Mouse (Mus musculus) G1E (cell line): ENCODE data around the gene Stim1. TPM values are rescaled to one million over a fixed set of nuclear protein-coding genes. Genes with fewer than 3 reads are reported as not detected.

Experiments
- ATAC-seq: 2 replicates; pipeline ENCODE4 v1.8.0; 2016; ENCODE audit warnings: mild to moderate bottlenecking; ENCODE audit not compliant: insufficient number of reproducible peaks, poor library complexity, low FRiP score, severe bottlenecking; ENCODE audit errors: extremely low read depth
- DNase-seq: peaks from one replicate; pipeline ENCODE4 v3.0.0; 2012; ENCODE audit warnings: low spot score
- H3K27me3 ChIP-seq: 2 replicates; pipeline ENCODE4 v1.6.1; 2012; ENCODE audit warnings: mild to moderate bottlenecking, low read length, inconsistent platforms; ENCODE audit not compliant: insufficient read depth
- H3K36me3 ChIP-seq: replicated peaks from 2 replicates; pipeline ENCODE3; 2012; ENCODE audit warnings: mild to moderate bottlenecking, inconsistent platforms
- H3K4me1 ChIP-seq: 2 replicates; pipeline ENCODE4 v1.6.1; 2012; ENCODE audit warnings: low read depth, low read length, inconsistent platforms, mixed read lengths; ENCODE audit not compliant: insufficient read depth
- H3K4me3 ChIP-seq: 2 replicates; pipeline ENCODE4 v1.5.1; 2012; ENCODE audit warnings: low read depth, mild to moderate bottlenecking, inconsistent platforms, low read length, moderate library complexity, mixed read lengths
- H3K9me3 ChIP-seq: replicated peaks from 2 replicates; pipeline ENCODE4 v1.6.1; 2012; ENCODE audit warnings: inconsistent platforms
- CTCF ChIP-seq: IDR thresholded peaks from 2 replicates; pipeline ENCODE4 v1.5.1; 2012; ENCODE audit warnings: low read depth, low read length, inconsistent platforms, mixed read lengths
- GATA1 ChIP-seq: IDR thresholded peaks from 2 replicates; pipeline ENCODE4 v1.6.1; 2012; ENCODE audit warnings: borderline replicate concordance, low read length, inconsistent platforms, mixed read lengths
- GATA2 ChIP-seq: IDR thresholded peaks from 2 replicates; pipeline ENCODE4 v1.6.1; 2012; ENCODE audit warnings: low read depth, low read length, inconsistent platforms, borderline replicate concordance
- POLR2AphosphoS5 ChIP-seq: IDR thresholded peaks from 2 replicates; pipeline ENCODE4 v1.6.1; 2012; ENCODE audit warnings: low read depth, low read length, inconsistent platforms; ENCODE audit not compliant: insufficient replicate concordance
- TAL1 ChIP-seq: conservative IDR thresholded peaks from 2 replicates; pipeline ENCODE4 v1.6.1; 2012; ENCODE audit warnings: low read depth, low read length, inconsistent platforms, mixed read lengths
- polyA plus RNA-seq: library from polyadenylated mRNA; stranded (reverse); fragments of >175 nt; gene quantifications from 2 replicates; pipeline ENCODE4 v1.2.3, GENCODE M21; 2012
- total RNA-seq, 2 experiments: library from RNA; stranded (forward) in 1 of 2; stranded (reverse) in 1 of 2; fragments of 200-1000 nt in 1 of 2; fragments of >200 nt in 1 of 2; fragmentation: Nextera tagmentation in 1 of 2; gene quantifications; 2 replicates each; pipeline ENCODE4 v1.2.3; 2014 to 2017

Gene Stim1
- total and polyA plus RNA-seq, 3 experiments: 24.2 to 35.8 (median 27.3) TPM

DNA sequence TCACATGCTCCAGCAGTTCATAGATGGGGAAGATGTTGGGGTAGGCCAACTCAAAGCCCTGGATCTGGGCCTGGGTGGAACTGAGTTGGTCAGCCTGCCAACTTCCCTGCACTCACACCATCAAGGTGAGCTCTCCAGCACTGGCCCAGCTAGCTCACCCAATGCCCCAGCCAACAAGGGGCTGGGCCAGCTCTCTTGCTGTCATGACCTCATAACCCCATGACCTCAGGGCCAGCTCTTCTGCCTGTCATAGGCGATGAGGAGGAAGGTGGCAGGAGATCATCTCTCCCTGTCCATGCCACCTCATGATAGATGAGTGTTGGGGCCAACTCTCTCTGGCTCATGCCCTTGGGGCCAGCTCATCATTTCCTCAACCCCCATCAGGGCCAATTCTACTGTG is 96.2 kb downstream of the Stim1 start:
- no peak for ATAC-seq
- Histone ChIP-seq H3K27me3 (no peaks in the 10 kb centered on the region), H3K4me1 (peaks cover 2% of the 10 kb centered on the region; the same call in 1 of the 2 replicates), H3K4me3 (no peak overlapping the region), H3K9me3 (no peaks in the 10 kb centered on the region), H3K36me3 (peaks cover 9% of the 10 kb centered on the region)
- TF ChIP-seq TAL1 (no peak), GATA2 (no peak), CTCF (no peak), GATA1 (no peak), POLR2AphosphoS5 (no peak)
- DNase-seq: no peak

DNA sequence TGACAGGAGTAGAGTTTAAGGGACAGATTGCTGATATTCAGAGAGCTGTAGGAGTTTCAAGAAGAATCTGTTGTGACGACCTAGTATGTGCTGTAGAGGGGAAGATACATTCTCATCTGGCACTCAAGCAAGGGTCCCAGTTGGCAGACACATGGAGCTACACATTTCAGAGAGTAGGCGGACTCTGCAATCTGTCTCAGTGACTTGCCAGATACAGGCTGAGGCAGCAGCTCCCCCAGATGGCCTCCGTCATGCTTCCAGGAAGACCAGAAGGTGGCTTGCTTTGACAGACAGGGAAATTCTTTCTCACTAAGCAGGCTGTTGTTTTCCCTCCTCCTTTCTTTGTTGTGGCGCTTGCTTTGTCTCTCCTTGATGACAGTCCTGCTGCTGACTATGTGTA is 102.1 kb downstream of the Stim1 start:
- no peaks in the 10 kb centered on the region for H3K9me3 ChIP-seq
- no peak for TF ChIP-seq GATA2
- peaks cover 8% of the 10 kb centered on the region for H3K4me1 ChIP-seq
- H3K36me3 ChIP-seq: peaks cover 2% of the 10 kb centered on the region
- DNase-seq (no peak), ATAC-seq (no peak)
- no peaks in the 10 kb centered on the region for H3K27me3 ChIP-seq
- H3K4me3 ChIP-seq: no peak overlapping the region

DNA sequence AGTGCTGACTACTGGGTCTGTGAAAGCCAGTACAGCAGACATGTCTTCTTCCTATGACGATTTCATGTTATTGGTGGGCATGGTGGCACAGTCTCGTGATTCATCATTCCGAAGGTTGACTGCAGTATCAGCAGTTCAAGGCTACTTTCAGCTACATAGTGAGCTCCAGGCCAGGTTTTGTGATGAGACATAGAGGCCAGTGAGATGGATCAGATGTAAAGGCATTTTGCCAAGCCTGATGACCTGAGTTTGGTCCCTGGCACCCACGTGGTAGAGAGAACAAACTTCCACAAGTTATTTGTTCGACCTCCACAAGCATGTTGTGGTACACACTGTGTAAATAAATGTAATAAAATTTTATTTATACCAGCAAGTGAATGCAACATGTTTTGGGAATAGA is 102.9 kb downstream of the Stim1 start:
- TF ChIP-seq CTCF: no peak
- TF ChIP-seq GATA1: no peak
- no peak for TF ChIP-seq POLR2AphosphoS5
- TF ChIP-seq TAL1: no peak
- TF ChIP-seq GATA2: no peak
- H3K27me3 ChIP-seq: no peaks in the 10 kb centered on the region
- no peaks in the 10 kb centered on the region for H3K9me3 ChIP-seq
- DNase-seq (no peak), ATAC-seq (no peak)
- H3K36me3 ChIP-seq: peaks cover 2% of the 10 kb centered on the region
- no peak overlapping the region for H3K4me3 ChIP-seq
- H3K4me1 ChIP-seq: peaks cover 8% of the 10 kb centered on the region

DNA sequence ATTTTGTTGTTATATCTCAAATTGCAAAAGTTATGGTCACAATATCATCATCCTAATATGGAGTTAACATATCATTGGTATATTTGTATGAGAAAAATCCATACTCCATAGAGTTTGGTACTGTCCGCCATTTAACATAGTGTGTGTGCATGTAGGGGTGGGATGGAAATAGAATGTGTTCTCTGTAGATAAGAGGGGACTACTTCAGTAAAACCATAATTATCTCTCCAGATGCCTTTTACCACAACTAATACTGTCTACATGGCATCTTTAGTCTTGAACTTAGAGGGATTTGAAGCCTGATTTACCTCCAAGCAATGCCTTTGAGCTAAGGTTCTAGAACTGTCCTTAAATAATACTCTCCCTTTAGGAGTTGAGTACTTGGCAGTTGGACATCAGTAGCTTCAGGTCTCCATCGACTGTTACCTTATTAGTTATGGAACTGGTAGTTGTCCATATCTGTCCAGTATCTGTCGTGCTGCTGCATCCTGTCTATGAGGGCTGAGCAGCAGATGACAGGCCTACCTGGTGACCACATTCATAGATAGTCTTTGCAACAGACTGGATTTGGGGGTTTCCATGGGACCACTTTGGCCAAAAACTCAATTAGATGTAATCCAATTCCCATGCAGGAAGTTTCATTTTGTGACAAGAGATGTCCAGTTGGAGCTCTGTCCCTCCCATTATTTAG is 105.9 kb downstream of the Stim1 start:
- Histone ChIP-seq H3K27me3 (no peaks in the 10 kb centered on the region), H3K9me3 (no peaks in the 10 kb centered on the region), H3K4me1 (peaks cover 8% of the 10 kb centered on the region), H3K4me3 (no peak overlapping the region), H3K36me3 (peaks cover 9% of the 10 kb centered on the region)
- TF ChIP-seq GATA1: no peak
- TF ChIP-seq TAL1: 0 out of 2 replicates have a peak, but pooled peaks have one; percentile 20
- no peak for TF ChIP-seq CTCF
- TF ChIP-seq GATA2: no peak
- TF ChIP-seq POLR2AphosphoS5: no peak
- DNase-seq (no peak), ATAC-seq (no peak)

DNA sequence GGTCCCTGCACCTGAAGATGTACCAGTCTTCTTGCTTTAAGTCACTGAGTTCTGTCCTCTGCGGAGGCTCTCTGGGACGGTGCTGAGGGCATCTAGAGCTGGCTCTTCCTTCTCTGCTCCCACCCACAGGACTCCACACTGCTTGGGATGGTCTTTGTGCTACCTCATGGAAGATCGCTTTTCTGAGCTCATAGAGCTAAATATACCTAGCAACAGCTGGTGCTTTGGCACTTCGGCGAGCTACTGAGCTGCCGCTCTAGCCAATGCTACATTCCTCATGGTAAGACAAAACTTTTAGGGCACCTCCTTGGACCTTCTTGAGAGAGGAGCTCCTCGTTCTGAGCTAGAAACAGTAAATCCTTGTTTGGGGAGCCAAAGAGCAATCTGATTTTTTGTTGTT is 115.6 kb downstream of the Stim1 start:
- Histone ChIP-seq H3K4me3 (no peak overlapping the region), H3K4me1 (no peaks in the 10 kb centered on the region), H3K36me3 (peaks cover 14% of the 10 kb centered on the region), H3K9me3 (no peaks in the 10 kb centered on the region), H3K27me3 (no peaks in the 10 kb centered on the region)
- TF ChIP-seq CTCF (no peak), GATA1 (no peak), TAL1 (no peak), POLR2AphosphoS5 (no peak), GATA2 (no peak)
- DNase-seq: no peak
- no peak for ATAC-seq

DNA sequence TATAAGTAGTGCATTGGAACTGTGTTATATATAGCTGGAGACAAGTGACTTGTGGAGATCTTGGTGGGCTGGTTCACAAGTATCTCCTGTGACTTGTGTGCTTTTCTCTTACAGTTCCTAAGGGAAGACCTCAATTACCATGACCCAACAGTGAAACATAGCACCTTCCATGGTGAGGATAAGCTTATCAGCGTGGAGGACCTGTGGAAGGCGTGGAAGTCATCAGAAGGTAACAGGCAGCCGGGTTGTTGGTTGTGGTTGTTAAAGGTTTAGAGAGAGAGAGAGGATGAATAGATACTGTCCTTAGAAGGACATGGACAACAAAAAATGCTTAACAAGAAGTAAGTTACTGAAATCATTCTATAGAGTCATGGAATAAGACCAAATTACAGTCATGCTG is 118.4 kb downstream of the Stim1 start:
- Histone ChIP-seq H3K4me1 (no peaks in the 10 kb centered on the region), H3K27me3 (no peaks in the 10 kb centered on the region), H3K36me3 (peaks cover 16% of the 10 kb centered on the region), H3K4me3 (no peak overlapping the region), H3K9me3 (no peaks in the 10 kb centered on the region)
- no peak for DNase-seq
- TF ChIP-seq GATA1: no peak
- TF ChIP-seq TAL1: no peak
- no peak for TF ChIP-seq CTCF
- TF ChIP-seq POLR2AphosphoS5: no peak
- no peak for TF ChIP-seq GATA2
- no peak for ATAC-seq
